Mouse (Mus musculus): ENCODE measurements around the gene Lig4. TPM values are rescaled to one million over a fixed set of nuclear protein-coding genes. Genes with fewer than 3 reads are reported as not detected.

Gene Lig4
- total RNA-seq, 2 experiments from 2014 or later = 10.7 to 10.9 TPM

- peak; percentile 16 to 38 for DNase-seq (ENCODE audit: extremely low spot score in 1 of 2, low spot score in 1 of 2)
These were observed 42.5 kb downstream of the Lig4 start for GRCm38 (mm10) chr8:9934891-9935565.

GRCm38 (mm10) chr8:9932711-9933110 is 44.8 kb downstream of the Lig4 start:
- no peak for DNase-seq (ENCODE audit: extremely low spot score in 1 of 2, low spot score in 1 of 2)

- DNase-seq (ENCODE audit: extremely low spot score in 1 of 2, low spot score in 1 of 2) = peak; percentile 17 to 22
These were observed 47.6 kb downstream of the Lig4 start for GRCm38 (mm10) chr8:9929746-9930445.

Other genes with a start within 250 kb of the Lig4 start
- gene Fam155a, start 206.5 kb downstream of the Lig4 start, total RNA-seq (2021) = 100 to 1,000 TPM; 110 to 121 TPM
- not detected for gene Gm10217, start 113.4 kb downstream of the Lig4 start, total RNA-seq (2021)
- gene Abhd13, start within 50 bp of the Lig4 start, total RNA-seq (2021) = 10 to 100 TPM; 29.1 to 30.7 TPM
- 1 to 10 TPM; 3.2 to 4.2 TPM for gene Tnfsf13b, start 28.8 kb upstream of the Lig4 start, total RNA-seq (2021)
- gene Myo16, start 176.2 kb upstream of the Lig4 start, total RNA-seq (2021) = 10 to 100 TPM; 27.4 to 28.0 TPM